Mouse (Mus musculus): ENCODE measurements at regions not wholly inside any gene's neighbourhood (a gene's known extent, or its start where the extent isn't known, plus 50 kb on each side); places are given as distances from the start of the nearest gene placed in this dataset.

- DNase-seq (ENCODE audit: low spot score in 2 of 2), result no peak
Measured at GRCm38 (mm10) chr2:47750997-47751623, 1062.8 kb upstream of the Acvr2a start.

- no peak for DNase-seq (ENCODE audit: low spot score in 2 of 2)
Measured at GRCm38 (mm10) chr2:47755716-47756115, 1058.2 kb upstream of the Acvr2a start.

- DNase-seq (ENCODE audit: low spot score in 2 of 2), result no peak
Measured at GRCm38 (mm10) chr2:47756248-47756647, 1057.7 kb upstream of the Acvr2a start.

- DNase-seq (ENCODE audit: low spot score in 2 of 2), result no peak
Measured at GRCm38 (mm10) chr2:47775766-47776165, 1038.1 kb upstream of the Acvr2a start.

- DNase-seq (ENCODE audit: low spot score in 2 of 2), result no peak
Measured at GRCm38 (mm10) chr2:47776965-47777364, 1036.9 kb upstream of the Acvr2a start.

GRCm38 (mm10) chr2:47785848-47786247 is 1028.1 kb upstream of the Acvr2a start:
- DNase-seq (ENCODE audit: low spot score in 2 of 2), result peak; percentile 22 to 48

- no peak for DNase-seq (ENCODE audit: low spot score in 2 of 2)
Measured at GRCm38 (mm10) chr2:47822746-47823271, 991.1 kb upstream of the Acvr2a start.

GRCm38 (mm10) chr2:47832493-47832892 is 981.4 kb upstream of the Acvr2a start:
- no peak for DNase-seq (ENCODE audit: low spot score in 2 of 2)

GRCm38 (mm10) chr2:47833517-47833916 is 980.4 kb upstream of the Acvr2a start:
- DNase-seq (ENCODE audit: low spot score in 2 of 2), result no peak

- DNase-seq (ENCODE audit: low spot score in 2 of 2), result no peak
Measured at GRCm38 (mm10) chr2:47834055-47834799, 979.7 kb upstream of the Acvr2a start.

GRCm38 (mm10) chr2:47857229-47857628 is 956.7 kb upstream of the Acvr2a start:
- DNase-seq (ENCODE audit: low spot score in 2 of 2), result no peak

GRCm38 (mm10) chr2:47862446-47862845 is 951.5 kb upstream of the Acvr2a start:
- no peak for DNase-seq (ENCODE audit: low spot score in 2 of 2)

- DNase-seq (ENCODE audit: low spot score in 2 of 2), result no peak
Measured at GRCm38 (mm10) chr2:47878002-47878401, 935.9 kb upstream of the Acvr2a start.

- DNase-seq (ENCODE audit: low spot score in 2 of 2), result no peak
Measured at GRCm38 (mm10) chr2:47879071-47879470, 934.8 kb upstream of the Acvr2a start.

- no peak for DNase-seq (ENCODE audit: low spot score in 2 of 2)
Measured at GRCm38 (mm10) chr2:47879796-47880195, 934.1 kb upstream of the Acvr2a start.

- DNase-seq (ENCODE audit: low spot score in 2 of 2), result no peak
Measured at GRCm38 (mm10) chr2:47888166-47888565, 925.7 kb upstream of the Acvr2a start.

- no peak for DNase-seq (ENCODE audit: low spot score in 2 of 2)
Measured at GRCm38 (mm10) chr2:47891366-47891765, 922.5 kb upstream of the Acvr2a start.

- DNase-seq (ENCODE audit: low spot score in 2 of 2), result no peak
Measured at GRCm38 (mm10) chr2:47892879-47893278, 921.0 kb upstream of the Acvr2a start.

- no peak for DNase-seq (ENCODE audit: low spot score in 2 of 2)
Measured at GRCm38 (mm10) chr2:47894806-47895205, 919.1 kb upstream of the Acvr2a start.

- DNase-seq (ENCODE audit: low spot score in 2 of 2), result no peak
Measured at GRCm38 (mm10) chr2:47914270-47914669, 899.6 kb upstream of the Acvr2a start.

GRCm38 (mm10) chr2:47914986-47915485 is 898.9 kb upstream of the Acvr2a start:
- DNase-seq (ENCODE audit: low spot score in 2 of 2), result no peak

- no peak for DNase-seq (ENCODE audit: low spot score in 2 of 2)
Measured at GRCm38 (mm10) chr2:47922965-47923364, 890.9 kb upstream of the Acvr2a start.
